Mouse (Mus musculus) heart, embryonic 10.5 days (tissue): Measurements from ENCODE around the gene Fstl3. TPM values are rescaled to one million over a fixed set of nuclear protein-coding genes. Genes with fewer than 3 reads are reported as not detected.
A peak's percentile ranks its signal among the peaks of the same experiment; 100 is the strongest.

ENCODE experiments used
- DNase-seq: peaks from one replicate; pipeline ENCODE4 v3.0.0-alpha.2; 2017; ENCODE audit warnings: low spot score
- H3K27ac ChIP-seq: fragments of 300-500 bp; sonication (generic); 2 replicates; pipeline ENCODE4 v1.5.1; 2016; ENCODE audit warnings: mild to moderate bottlenecking
- H3K27me3 ChIP-seq: fragments of 300-500 bp; sonication (generic); 2 replicates; pipeline ENCODE4 v1.6.1; 2016; ENCODE audit warnings: mild to moderate bottlenecking; ENCODE audit not compliant: poor library complexity, insufficient read depth, severe bottlenecking
- H3K36me3 ChIP-seq: fragments of 300-500 bp; sonication (generic); 2 replicates; pipeline ENCODE4 v1.6.1; 2016; ENCODE audit warnings: mild to moderate bottlenecking, moderate library complexity
- H3K4me1 ChIP-seq: fragments of 300-500 bp; sonication (generic); 2 replicates; pipeline ENCODE4 v1.6.1; 2016; ENCODE audit warnings: mild to moderate bottlenecking
- H3K4me3 ChIP-seq: fragments of 300-500 bp; sonication (generic); 2 replicates; pipeline ENCODE4 v1.5.1; 2016; ENCODE audit warnings: mild to moderate bottlenecking, moderate library complexity
- H3K9me3 ChIP-seq: fragments of 300-500 bp; sonication (generic); 2 replicates; pipeline ENCODE4 v1.6.1; 2016; ENCODE audit warnings: mild to moderate bottlenecking, moderate library complexity
- WGBS: fragments of 180-500 bp; shearing (Covaris S2); methylation state at CpG from one replicate; pipeline ENCODE4 v1.1.7; 2016; 5-methylcytosine and 5-hydroxymethylcytosine counted together
- polyA plus RNA-seq: library from polyadenylated mRNA; unstranded; fragments of >200 nt; fragmentation: Nextera tagmentation; extraction: Ambion mirVana; gene quantifications from 2 replicates; pipeline ENCODE4 v1.2.1, GENCODE M21; 2016

The Fstl3 gene
- polyA plus RNA-seq, 1 experiment from 2014 or later = 7.9 TPM

DNA sequence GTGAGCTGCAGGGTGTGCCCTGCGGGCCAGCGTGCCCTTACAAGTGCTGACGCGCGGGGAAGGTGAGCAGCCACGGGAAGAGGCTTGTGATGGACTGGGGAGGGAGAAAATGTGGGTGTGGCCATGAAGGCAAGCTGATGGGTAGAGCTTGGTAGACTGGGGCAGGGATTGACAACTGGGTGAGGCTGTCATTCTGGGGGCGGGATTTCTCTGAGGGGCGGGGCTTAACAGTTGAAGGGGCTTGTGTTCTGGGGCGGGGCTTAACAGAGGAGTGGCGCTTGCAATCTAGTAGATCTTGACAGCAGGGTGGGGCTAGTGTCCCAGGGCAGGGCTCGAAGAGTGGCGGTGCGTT, 3.6 kb downstream of the Fstl3 start:
- H3K9me3 ChIP-seq = no peaks in the 10 kb centered on the region
- H3K27me3 ChIP-seq = peaks cover 83% of the 10 kb centered on the region
- no peaks in the 10 kb centered on the region for H3K36me3 ChIP-seq
- H3K27ac ChIP-seq = 0 out of 2 replicates have a peak overlapping the region, but pooled peaks have one; percentile 43
- peak overlapping the region; percentile 63 for H3K4me3 ChIP-seq
- peak; percentile 90 for DNase-seq
- peaks cover 44% of the 10 kb centered on the region for H3K4me1 ChIP-seq
- under 1% methylated on average over 13 of the region's 13 CpGs for WGBS

DNA sequence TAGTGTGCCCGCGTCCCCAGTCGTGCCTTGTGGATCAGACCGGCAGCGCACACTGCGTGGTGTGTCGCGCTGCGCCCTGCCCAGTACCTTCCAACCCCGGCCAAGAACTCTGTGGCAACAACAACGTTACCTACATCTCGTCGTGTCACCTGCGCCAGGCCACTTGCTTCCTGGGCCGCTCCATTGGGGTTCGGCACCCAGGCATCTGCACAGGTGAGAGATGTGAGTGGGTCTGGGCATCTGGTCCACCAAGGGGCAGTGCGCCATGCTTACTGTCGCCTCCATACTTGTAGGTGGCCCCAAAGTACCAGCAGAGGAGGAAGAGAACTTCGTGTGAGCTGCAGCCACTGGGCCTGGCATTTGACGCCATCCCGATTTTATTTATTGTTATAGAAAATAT, 4.1 kb downstream of the Fstl3 start:
- H3K9me3 ChIP-seq = no peaks in the 10 kb centered on the region
- no peak overlapping the region for H3K27ac ChIP-seq
- H3K4me3 ChIP-seq = peak overlapping the region; percentile 63
- peaks cover 81% of the 10 kb centered on the region for H3K27me3 ChIP-seq
- DNase-seq = no peak
- H3K4me1 ChIP-seq = peaks cover 44% of the 10 kb centered on the region
- H3K36me3 ChIP-seq = no peaks in the 10 kb centered on the region
- 30% methylated on average over 21 of the region's 21 CpGs for WGBS

DNA sequence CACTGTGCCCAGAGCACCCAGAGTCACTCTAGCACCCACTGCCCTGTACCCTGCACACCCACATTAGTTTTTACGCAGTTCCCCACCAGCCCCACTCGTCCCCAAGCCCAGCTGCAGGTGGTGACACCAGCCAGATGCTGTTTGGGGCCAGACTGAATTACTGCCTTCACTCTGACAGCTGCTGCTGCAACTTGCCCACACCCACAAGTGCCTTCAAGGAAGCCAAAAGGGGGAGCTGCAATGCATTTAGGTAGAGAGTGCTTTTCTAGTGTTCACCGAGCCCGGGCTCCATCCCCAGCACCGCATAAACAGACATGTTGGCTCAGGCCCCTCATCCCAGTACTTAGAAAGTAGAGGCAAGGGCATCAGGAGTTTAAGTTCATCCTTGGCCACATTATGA, 4.9 kb downstream of the Fstl3 start:
- DNase-seq = no peak
- 54% methylated on average over 5 of the region's 5 CpGs for WGBS
- no peak overlapping the region for H3K27ac ChIP-seq
- H3K27me3 ChIP-seq = peaks cover 73% of the 10 kb centered on the region
- no peaks in the 10 kb centered on the region for H3K9me3 ChIP-seq
- peaks cover 42% of the 10 kb centered on the region for H3K4me1 ChIP-seq
- no peaks in the 10 kb centered on the region for H3K36me3 ChIP-seq
- no peak overlapping the region for H3K4me3 ChIP-seq

DNA sequence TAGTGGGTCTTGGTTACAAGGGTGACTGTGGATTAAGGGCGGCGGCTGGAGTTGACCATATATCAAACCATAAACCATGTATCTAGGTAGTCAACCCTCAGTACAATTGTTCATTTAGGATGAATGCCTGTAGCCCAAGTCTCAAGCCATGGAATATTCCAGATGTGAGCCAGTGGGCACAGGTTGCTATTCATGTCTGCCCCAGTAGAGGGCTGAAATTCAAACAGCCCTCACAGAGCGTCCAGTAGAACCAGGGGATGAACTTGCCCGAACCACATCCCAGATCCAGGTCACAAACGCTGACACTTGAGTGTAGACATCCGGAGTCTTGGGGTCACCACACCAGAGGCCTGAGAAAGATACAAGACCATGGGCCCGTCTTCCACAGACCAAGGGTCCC, 6.0 kb downstream of the Fstl3 start:
- Histone ChIP-seq H3K4me3 (no peak overlapping the region), H3K27me3 (peaks cover 65% of the 10 kb centered on the region), H3K9me3 (no peaks in the 10 kb centered on the region), H3K4me1 (peaks cover 31% of the 10 kb centered on the region), H3K27ac (no peak overlapping the region), H3K36me3 (no peaks in the 10 kb centered on the region)
- 60% methylated on average over 7 of the region's 7 CpGs for WGBS
- no peak for DNase-seq

DNA sequence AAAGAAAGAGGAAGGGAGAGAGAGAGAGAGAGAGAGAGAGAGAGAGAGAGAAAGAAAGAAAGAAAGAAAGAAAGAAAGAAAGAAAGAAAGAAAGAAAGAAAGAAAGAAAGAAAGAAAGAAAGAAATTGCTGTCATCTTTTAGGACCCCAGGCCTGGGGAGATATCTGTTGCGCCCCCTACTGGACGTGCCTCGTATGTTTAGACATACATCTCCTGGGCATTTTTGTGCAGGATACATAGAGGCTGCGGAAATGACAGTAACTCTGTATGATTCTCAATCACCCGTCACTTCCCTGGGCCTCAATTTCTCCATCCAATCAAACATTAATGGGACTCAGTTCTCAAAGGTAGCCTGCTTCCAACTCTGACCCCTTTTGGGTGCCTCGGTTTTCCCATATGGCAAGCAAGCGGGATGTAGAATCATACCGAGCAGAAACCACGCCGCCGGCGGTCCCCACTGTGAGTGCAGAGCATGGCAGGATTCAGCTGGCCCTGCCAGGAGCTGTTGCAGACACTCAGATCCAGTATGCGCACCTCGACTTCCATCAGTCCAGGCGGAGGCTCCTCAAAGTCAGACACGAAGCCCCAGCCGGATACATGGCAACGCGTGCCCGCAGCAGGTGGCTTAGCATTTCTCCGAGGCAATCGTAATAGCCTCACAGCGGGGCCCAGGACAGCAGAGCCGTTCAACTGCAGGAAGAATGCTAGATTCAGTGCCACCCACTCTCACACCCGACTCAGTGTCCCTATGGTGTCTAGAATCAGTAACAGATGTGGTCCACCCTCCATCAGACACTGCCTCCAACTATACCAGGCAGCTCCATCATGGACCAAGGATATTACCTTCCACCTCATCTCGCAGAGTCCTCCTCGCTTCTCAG, 7.1 kb downstream of the Fstl3 start:
- Histone ChIP-seq H3K9me3 (no peaks in the 10 kb centered on the region), H3K27ac (no peak overlapping the region), H3K4me3 (no peak overlapping the region), H3K27me3 (peaks cover 54% of the 10 kb centered on the region), H3K36me3 (no peaks in the 10 kb centered on the region), H3K4me1 (peaks cover 21% of the 10 kb centered on the region)
- no peak for DNase-seq
- WGBS = 37% methylated on average over 27 of the region's 27 CpGs

DNA sequence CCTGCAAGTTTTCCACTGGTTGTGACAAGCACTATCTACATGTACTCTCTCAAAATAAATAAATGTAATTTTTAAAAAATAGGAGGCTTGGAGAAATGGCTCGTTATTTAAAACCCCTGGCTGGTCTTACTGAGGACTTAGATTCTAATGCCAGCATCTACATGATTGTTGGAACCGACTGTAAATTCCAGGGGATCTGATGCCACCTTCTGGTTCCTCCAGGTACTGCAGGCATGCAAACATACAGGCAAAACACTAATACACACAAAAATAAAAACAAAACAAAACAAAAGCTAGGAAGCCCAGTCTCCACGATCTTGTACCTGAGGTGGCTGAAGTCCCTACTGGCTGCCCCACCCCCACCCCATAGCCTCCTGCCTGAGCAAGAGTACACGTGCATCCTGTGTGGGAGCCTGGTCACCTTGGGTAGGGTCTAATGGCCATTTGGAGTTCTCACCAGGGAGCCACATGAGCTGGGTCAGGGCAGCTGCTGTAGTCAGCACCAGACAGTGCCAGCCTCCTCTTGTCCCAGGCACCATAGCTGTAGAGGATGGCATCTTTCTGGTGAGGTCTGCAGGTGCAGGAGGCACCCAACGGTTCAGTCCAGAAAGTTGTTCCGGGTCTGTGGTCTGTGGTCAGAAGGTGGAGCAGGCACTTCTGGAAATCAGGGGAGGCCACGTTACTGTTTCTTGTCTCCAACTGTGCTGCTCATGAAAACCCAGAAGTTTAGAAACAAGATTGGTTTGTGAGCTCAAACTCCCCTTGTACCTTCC, 11.5 kb downstream of the Fstl3 start:
- Histone ChIP-seq H3K4me1 (peaks cover 6% of the 10 kb centered on the region; the same call in 1 of the 2 replicates), H3K27ac (no peak overlapping the region), H3K27me3 (peaks cover 17% of the 10 kb centered on the region), H3K36me3 (no peaks in the 10 kb centered on the region), H3K4me3 (no peak overlapping the region), H3K9me3 (no peaks in the 10 kb centered on the region)
- WGBS = 30% methylated on average over 7 of the region's 7 CpGs
- no peak for DNase-seq

DNA sequence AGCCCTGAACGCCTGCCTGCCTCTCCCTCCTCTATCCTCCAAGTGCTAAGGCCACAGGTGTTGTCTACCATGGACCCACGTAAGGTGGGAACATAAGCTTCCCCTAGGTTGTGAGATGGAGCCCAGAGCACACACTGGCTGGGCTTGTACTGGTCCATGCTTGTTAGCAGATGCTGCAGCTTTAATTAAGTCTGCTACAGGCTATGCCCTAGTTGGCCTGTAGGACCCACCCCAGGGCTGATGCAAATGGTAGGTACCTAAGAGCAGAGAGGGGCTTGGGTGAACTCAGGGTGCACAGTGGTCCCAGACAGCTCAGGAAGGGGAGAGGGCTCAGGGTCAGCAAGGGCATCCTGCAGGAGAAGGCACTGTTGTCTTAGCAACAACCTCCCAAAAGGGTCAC, 12.5 kb downstream of the Fstl3 start:
- Histone ChIP-seq H3K9me3 (no peaks in the 10 kb centered on the region), H3K36me3 (no peaks in the 10 kb centered on the region), H3K27ac (no peak overlapping the region), H3K27me3 (peaks cover 11% of the 10 kb centered on the region), H3K4me1 (peaks cover 16% of the 10 kb centered on the region), H3K4me3 (no peak overlapping the region)
- WGBS = 45% methylated on average over 2 of the region's 2 CpGs
- no peak for DNase-seq

DNA sequence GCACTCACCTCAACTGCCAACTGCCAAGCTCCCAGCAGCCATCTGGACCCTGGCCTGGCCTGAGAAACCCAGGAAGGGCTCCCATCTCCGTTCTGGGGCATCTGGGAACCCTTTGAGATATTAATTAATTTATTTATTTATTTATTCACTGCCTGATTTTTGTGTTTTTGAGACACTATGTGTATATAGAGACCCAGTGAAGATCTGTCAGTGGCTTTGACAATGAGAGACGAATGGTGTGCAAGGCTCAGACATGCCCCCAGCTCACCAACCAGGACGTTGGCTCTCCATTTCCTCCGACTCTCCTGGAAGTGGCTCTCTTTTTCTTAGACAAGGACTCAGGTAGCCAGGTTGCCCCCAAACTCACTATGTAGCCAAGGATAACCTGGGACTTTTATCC, 13.8 kb downstream of the Fstl3 start, which contains the start of gene Prss57:
Gene Prss57 (minus strand): TSS at position 101 of the 400 bp plus-strand sequence.
- no peak for DNase-seq
- Histone ChIP-seq H3K4me1 (peaks cover 23% of the 10 kb centered on the region), H3K36me3 (no peaks in the 10 kb centered on the region), H3K27ac (no peak within 1 kb of the TSS), H3K9me3 (no peaks in the 10 kb centered on the region), H3K27me3 (peaks cover 3% of the 10 kb centered on the region; the same call in 1 of the 2 replicates), H3K4me3 (no peak within 1 kb of the TSS)
- WGBS = 76% methylated on average over 4 of the region's 4 CpGs

DNA sequence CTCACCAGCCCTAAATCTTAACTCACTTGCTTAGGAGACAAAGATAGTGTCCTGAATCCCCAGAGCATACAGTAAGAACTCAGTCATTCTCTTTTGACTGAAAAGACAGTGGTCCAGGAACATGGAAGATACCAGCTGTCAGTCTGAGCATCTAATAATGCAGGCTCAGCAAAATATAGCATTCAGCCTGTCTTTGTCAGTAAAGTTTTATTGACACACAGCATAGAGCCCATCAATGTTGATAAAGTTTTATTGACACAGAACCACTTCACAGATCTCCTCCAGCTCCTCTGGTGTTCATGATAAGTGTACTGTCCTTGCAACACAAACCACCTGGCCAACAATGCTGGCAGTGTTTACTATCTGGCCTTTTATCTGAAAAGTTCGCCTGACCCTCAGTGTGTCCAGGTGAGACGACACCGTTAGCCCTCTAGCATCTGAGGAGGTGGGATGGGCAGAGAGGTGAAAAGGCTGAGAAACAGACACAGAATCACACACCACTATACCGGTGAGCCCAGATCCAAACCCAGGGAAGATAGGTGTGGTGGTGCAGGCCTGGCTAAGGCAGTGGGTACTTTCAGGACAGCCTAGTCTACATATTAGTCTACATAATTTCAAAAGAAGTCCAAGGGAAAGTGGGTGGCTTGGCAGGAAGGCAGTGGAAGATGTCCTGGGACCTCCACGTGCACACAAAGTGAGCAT, 15.4 kb downstream of the Fstl3 start:
- Histone ChIP-seq H3K4me3 (0 out of 2 replicates have a peak overlapping the region, but pooled peaks have one; percentile 89), H3K27ac (peak overlapping the region; percentile 93; the same call in 1 of the 2 replicates), H3K4me1 (peaks cover 29% of the 10 kb centered on the region), H3K9me3 (no peaks in the 10 kb centered on the region), H3K36me3 (no peaks in the 10 kb centered on the region), H3K27me3 (no peaks in the 10 kb centered on the region)
- DNase-seq = no peak
- WGBS = 76% methylated on average over 5 of the region's 5 CpGs

DNA sequence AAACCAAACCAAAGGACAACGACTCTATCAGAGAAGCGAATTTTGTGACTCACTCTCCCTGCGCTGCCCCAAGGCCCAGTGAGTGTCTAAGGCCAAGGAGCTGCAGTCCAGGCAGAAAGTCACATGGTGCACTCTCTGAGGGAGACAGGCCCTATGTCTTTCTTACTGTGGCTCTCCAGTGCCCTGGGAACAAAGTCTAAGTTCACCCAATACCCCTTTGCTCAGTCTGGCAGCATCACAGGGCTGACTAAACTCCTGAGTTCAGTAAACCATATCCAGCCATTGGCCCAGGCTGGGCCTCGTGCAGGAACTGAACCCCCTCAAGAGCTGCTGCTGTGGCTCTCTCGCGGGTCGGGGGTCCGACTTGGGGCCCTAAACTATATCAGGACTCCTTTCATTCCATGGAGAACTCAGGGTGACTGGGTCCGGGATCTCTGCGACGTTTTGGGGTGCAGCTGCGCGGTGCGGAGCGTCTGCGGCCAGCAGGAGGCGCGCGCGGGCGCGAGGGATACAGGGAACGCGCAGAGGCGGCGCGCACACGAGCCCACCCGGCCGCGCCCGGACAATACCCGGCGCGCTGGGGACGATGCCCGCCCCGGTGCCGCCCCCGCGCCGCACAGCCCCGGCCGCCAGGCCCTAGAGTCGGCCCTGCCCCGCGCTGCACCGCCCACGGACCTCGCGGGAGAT, 16.1 kb downstream of the Fstl3 start, which contains the start of gene Palm:
Gene Palm (plus strand): TSS at position 522 of the 687 bp plus-strand sequence.
- Histone ChIP-seq H3K27me3 (no peaks in the 10 kb centered on the region), H3K9me3 (no peaks in the 10 kb centered on the region), H3K27ac (peak within 1 kb of the TSS; percentile 93), H3K36me3 (no peaks in the 10 kb centered on the region), H3K4me3 (peak within 1 kb of the TSS; percentile 89), H3K4me1 (peaks cover 32% of the 10 kb centered on the region)
- WGBS = 5% methylated on average over 51 of the region's 51 CpGs
- no peak for DNase-seq

DNA sequence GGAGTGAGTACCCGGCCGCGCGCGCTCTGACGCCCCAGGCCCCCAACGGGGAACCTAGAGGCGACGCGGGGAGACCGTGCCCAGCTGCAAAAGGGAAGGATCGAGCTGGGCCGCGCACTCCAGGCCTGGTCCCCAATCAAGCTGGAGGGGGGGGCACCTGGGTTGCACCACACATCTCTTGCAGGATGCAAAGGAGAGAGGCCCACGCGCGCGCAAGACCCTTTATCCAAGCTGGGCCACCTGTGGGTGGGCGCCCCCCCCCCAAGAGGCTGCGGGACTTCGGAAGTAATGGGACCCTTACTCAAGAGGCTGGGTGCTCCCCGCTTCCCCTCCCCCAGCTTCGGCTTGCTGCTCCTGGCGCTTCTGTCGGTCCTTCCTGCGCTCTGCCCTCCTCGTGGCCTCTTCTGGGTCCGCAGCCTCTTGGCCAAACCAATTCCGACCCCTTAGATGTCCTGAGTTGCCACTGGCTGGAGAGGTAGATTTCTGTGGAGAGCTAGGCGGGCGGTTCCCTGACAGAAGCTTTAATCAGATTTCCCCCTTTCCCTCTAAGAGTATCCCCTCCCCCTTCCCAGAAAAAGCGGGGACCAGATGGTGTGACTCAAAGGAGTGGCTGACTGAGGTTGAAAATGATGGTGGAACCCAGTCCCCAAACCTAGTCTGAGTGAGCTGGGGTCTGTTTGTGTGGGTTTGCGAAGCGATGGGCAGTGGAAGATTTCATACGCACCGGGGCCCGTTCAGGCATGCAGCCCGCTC, 16.8 kb downstream of the Fstl3 start:
- Histone ChIP-seq H3K4me1 (peaks cover 34% of the 10 kb centered on the region), H3K27ac (peak overlapping the region; percentile 93), H3K4me3 (peak overlapping the region; percentile 89), H3K36me3 (no peaks in the 10 kb centered on the region), H3K9me3 (no peaks in the 10 kb centered on the region), H3K27me3 (no peaks in the 10 kb centered on the region)
- DNase-seq = no peak
- 4% methylated on average over 38 of the region's 38 CpGs for WGBS
